Mouse (Mus musculus) frontal cortex, postnatal 36 days (tissue): ENCODE data around the gene Rrp8.

Source experiments
- DNase-seq, 2 experiments: peaks; one replicate each; pipeline ENCODE4 v3.0.0; 2022; ENCODE audit warnings: low spot score in 2 of 2

Gene Rrp8

GRCm38 (mm10) chr7:105703184-105703583 lies 34.0 kb downstream of the Rrp8 start:
- peak; percentile 13 to 30 for DNase-seq

GRCm38 (mm10) chr7:105690875-105691274 lies 46.3 kb downstream of the Rrp8 start:
- DNase-seq = no peak

- DNase-seq = no peak
These were observed 51.5 kb downstream of the Rrp8 start for GRCm38 (mm10) chr7:105685541-105686197.
